Mouse (Mus musculus) ES-Bruce4 (cell line): ENCODE results near the gene Lenep.

Source experiments
- CTCF ChIP-seq: IDR thresholded peaks from one replicate; pipeline ENCODE4 v1.8.1; 2011; ENCODE audit warnings: low read depth, low read length
- EP300 ChIP-seq: IDR thresholded peaks from 2 replicates; pipeline ENCODE4 v1.6.1; 2011; ENCODE audit warnings: low read depth, low read length; ENCODE audit not compliant: insufficient read depth
- POLR2A ChIP-seq: IDR thresholded peaks from one replicate; pipeline ENCODE4 v1.8.1; 2011; ENCODE audit warnings: low read length; ENCODE audit not compliant: insufficient read depth

DNA sequence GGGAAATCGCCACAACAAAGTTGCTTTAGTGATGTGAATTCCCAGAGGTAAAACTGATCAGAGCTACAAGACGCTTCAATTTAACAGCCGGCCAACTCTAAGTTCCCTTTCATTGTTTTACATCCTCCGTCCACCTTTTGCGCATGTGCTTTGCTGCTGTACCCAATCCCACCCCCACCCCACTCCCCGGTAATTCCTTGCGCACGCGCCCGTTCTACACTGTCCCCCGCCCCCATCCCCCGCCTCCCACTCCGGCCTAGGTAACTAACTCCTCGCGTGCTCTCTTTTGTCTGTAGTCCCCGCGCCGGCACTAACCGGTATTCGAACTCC lies 15.2 kb upstream of the Lenep start:
- TF ChIP-seq CTCF = no peak
- TF ChIP-seq POLR2A = no peak
- peak; percentile 20; the same call in 1 of the 2 replicates for TF ChIP-seq EP300
